Mouse (Mus musculus): ENCODE measurements around the gene Pcbp1. TPM values are rescaled to one million over a fixed set of nuclear protein-coding genes. Genes with fewer than 3 reads are reported as not detected.
"Not testable (repeated sequence)": the region's sequence is repeated elsewhere in the genome, so short reads cannot be mapped to it uniquely, and the experiment has no call there.

Gene Pcbp1
- total RNA-seq, 2 experiments from 2014 or later = 235 to 247 TPM

- DNase-seq (ENCODE audit: low spot score in 2 of 2) = no peak
Measured at GRCm38 (mm10) chr6:86496127-86496526, 30.0 kb downstream of the Pcbp1 start.

GRCm38 (mm10) chr6:86495661-86496060 lies 30.5 kb downstream of the Pcbp1 start:
- DNase-seq (ENCODE audit: low spot score in 2 of 2) = no peak

- no peak for DNase-seq (ENCODE audit: low spot score in 2 of 2)
Measured at GRCm38 (mm10) chr6:86494767-86495166, 31.4 kb downstream of the Pcbp1 start.

GRCm38 (mm10) chr6:86493469-86494263 lies 32.5 kb downstream of the Pcbp1 start:
- DNase-seq (ENCODE audit: low spot score in 2 of 2) = no peak

GRCm38 (mm10) chr6:86490413-86490812 lies 35.7 kb downstream of the Pcbp1 start:
- not testable (repeated sequence) for DNase-seq (ENCODE audit: low spot score in 2 of 2)

- DNase-seq (ENCODE audit: low spot score in 2 of 2) = no peak
Measured at GRCm38 (mm10) chr6:86489945-86490344, 36.2 kb downstream of the Pcbp1 start.

- peak in 1 of 2 experiments; percentile 30 for DNase-seq (ENCODE audit: low spot score in 2 of 2)
Measured at GRCm38 (mm10) chr6:86488149-86488485, 38.0 kb downstream of the Pcbp1 start.

GRCm38 (mm10) chr6:86487358-86488148 lies 38.6 kb downstream of the Pcbp1 start:
- peak; percentile 62 to 81 for DNase-seq (ENCODE audit: low spot score in 2 of 2)

GRCm38 (mm10) chr6:86485943-86486640 lies 40.0 kb downstream of the Pcbp1 start:
- DNase-seq (ENCODE audit: low spot score in 2 of 2) = no peak

GRCm38 (mm10) chr6:86481871-86482270 lies 44.2 kb downstream of the Pcbp1 start:
- no peak for DNase-seq (ENCODE audit: low spot score in 2 of 2)

- peak in 1 of 2 experiments; percentile 70 for DNase-seq (ENCODE audit: low spot score in 2 of 2)
Measured at GRCm38 (mm10) chr6:86480189-86480831, 45.8 kb downstream of the Pcbp1 start.

GRCm38 (mm10) chr6:86479816-86480188 lies 46.3 kb downstream of the Pcbp1 start:
- DNase-seq (ENCODE audit: low spot score in 2 of 2) = no peak

GRCm38 (mm10) chr6:86479311-86479710 lies 46.8 kb downstream of the Pcbp1 start:
- no peak for DNase-seq (ENCODE audit: low spot score in 2 of 2)

- no peak for DNase-seq (ENCODE audit: low spot score in 2 of 2)
Measured at GRCm38 (mm10) chr6:86476931-86477330, 49.2 kb downstream of the Pcbp1 start.

GRCm38 (mm10) chr6:86475462-86476167 lies 50.5 kb downstream of the Pcbp1 start:
- DNase-seq (ENCODE audit: low spot score in 2 of 2) = peak in 1 of 2 experiments; percentile 36

GRCm38 (mm10) chr6:86474646-86475181 lies 51.4 kb downstream of the Pcbp1 start:
- no peak for DNase-seq (ENCODE audit: low spot score in 2 of 2)
